Mouse (Mus musculus): ENCODE measurements around the gene Tle6. TPM values are rescaled to one million over a fixed set of nuclear protein-coding genes. Genes with fewer than 3 reads are reported as not detected.
A peak's percentile ranks its signal among the peaks of the same experiment; 100 is the strongest.

The Tle6 gene
- polyA plus RNA-seq, 1 experiment: 8.6 TPM

GRCm38 (mm10) chr10:81597137-81597950 lies 3.5 kb downstream of the Tle6 start:
- Histone ChIP-seq H3K4me3 (ENCODE audit: insufficient read depth, poor library complexity, severe bottlenecking) (no peak overlapping the region), H3K79me2 (ENCODE audit: control insufficient read depth, insufficient read depth) (no peaks in the 10 kb centered on the region), H3K36me3 (ENCODE audit: control insufficient read depth, insufficient read depth) (no peaks in the 10 kb centered on the region), H3ac (ENCODE audit: control insufficient read depth, insufficient read length, low read depth) (peak overlapping the region; percentile 35), H3K27me3 (ENCODE audit: control insufficient read depth, insufficient read depth, insufficient read length) (no peaks in the 10 kb centered on the region), H3K79me3 (ENCODE audit: low read depth) (no peaks in the 10 kb centered on the region)
- TF ChIP-seq CTCF (IDR thresholded peaks at IDR 0.05; ENCODE audit: control insufficient read depth, insufficient read depth, insufficient read length) (no peak), MYOG (IDR thresholded peaks at IDR 0.05; ENCODE audit: control insufficient read depth, extremely low read depth, insufficient read length) (no peak), CEBPB (IDR thresholded peaks at IDR 0.05; ENCODE audit: low read depth) (no peak), USF1 (IDR thresholded peaks at IDR 0.05; ENCODE audit: low read depth) (no peak)

GRCm38 (mm10) chr10:81596611-81597010 lies 4.3 kb downstream of the Tle6 start:
- H3K27me3 ChIP-seq (ENCODE audit: control insufficient read depth, insufficient read depth, insufficient read length): no peaks in the 10 kb centered on the region
- no peaks in the 10 kb centered on the region for H3K79me3 ChIP-seq (ENCODE audit: low read depth)
- no peak overlapping the region for H3ac ChIP-seq (ENCODE audit: control insufficient read depth, insufficient read length, low read depth)
- no peaks in the 10 kb centered on the region for H3K79me2 ChIP-seq (ENCODE audit: control insufficient read depth, insufficient read depth)
- TF ChIP-seq CEBPB (IDR thresholded peaks at IDR 0.05; ENCODE audit: low read depth) (peak; percentile 94), CTCF (IDR thresholded peaks at IDR 0.05; ENCODE audit: control insufficient read depth, insufficient read depth, insufficient read length) (no peak)
- H3K4me3 ChIP-seq (ENCODE audit: insufficient read depth, poor library complexity, severe bottlenecking): no peak overlapping the region
- no peaks in the 10 kb centered on the region for H3K36me3 ChIP-seq (ENCODE audit: control insufficient read depth, insufficient read depth)

- no peaks in the 10 kb centered on the region for H3K27me3 ChIP-seq (ENCODE audit: control insufficient read depth, insufficient read depth, insufficient read length)
Measured at GRCm38 (mm10) chr10:81595599-81595998, 5.3 kb downstream of the Tle6 start.

GRCm38 (mm10) chr10:81593935-81594334 lies 6.9 kb downstream of the Tle6 start:
- Histone ChIP-seq H3K79me3 (ENCODE audit: low read depth) (no peaks in the 10 kb centered on the region), H3ac (ENCODE audit: control insufficient read depth, insufficient read length, low read depth) (no peak overlapping the region), H3K27me3 (ENCODE audit: control insufficient read depth, insufficient read depth, insufficient read length) (no peaks in the 10 kb centered on the region), H3K79me2 (ENCODE audit: control insufficient read depth, insufficient read depth) (no peaks in the 10 kb centered on the region), H3K36me3 (ENCODE audit: control insufficient read depth, insufficient read depth) (no peaks in the 10 kb centered on the region), H3K4me3 (ENCODE audit: insufficient read depth, poor library complexity, severe bottlenecking) (no peak overlapping the region)
- TF ChIP-seq USF1 (IDR thresholded peaks at IDR 0.05; ENCODE audit: low read depth) (no peak), CTCF (IDR thresholded peaks at IDR 0.05; ENCODE audit: control insufficient read depth, insufficient read depth, insufficient read length) (no peak), MYOD1 (IDR thresholded peaks at IDR 0.05; ENCODE audit: control insufficient read depth, insufficient read length, low read depth) (no peak), FOSL1 (IDR thresholded peaks at IDR 0.05; ENCODE audit: insufficient read depth, low read length, poor library complexity, severe bottlenecking) (no peak), MAX (IDR thresholded peaks at IDR 0.05) (no peak), CEBPB (IDR thresholded peaks at IDR 0.05; ENCODE audit: low read depth) (no peak), MYOG (IDR thresholded peaks at IDR 0.05; ENCODE audit: control insufficient read depth, extremely low read depth, insufficient read length) (no peak)

More at GRCm38 (mm10) chr10:81595599-81595998, 5.3 kb downstream of the Tle6 start:
- Histone ChIP-seq H3K79me3 (ENCODE audit: low read depth) (no peaks in the 10 kb centered on the region), H3K36me3 (ENCODE audit: control insufficient read depth, insufficient read depth) (no peaks in the 10 kb centered on the region), H3K4me3 (ENCODE audit: insufficient read depth, poor library complexity, severe bottlenecking) (no peak overlapping the region), H3K79me2 (ENCODE audit: control insufficient read depth, insufficient read depth) (no peaks in the 10 kb centered on the region), H3ac (ENCODE audit: control insufficient read depth, insufficient read length, low read depth) (no peak overlapping the region)
- TF ChIP-seq CTCF (IDR thresholded peaks at IDR 0.05; ENCODE audit: control insufficient read depth, insufficient read depth, insufficient read length) (no peak), CEBPB (IDR thresholded peaks at IDR 0.05; ENCODE audit: low read depth) (no peak), FOSL1 (IDR thresholded peaks at IDR 0.05; ENCODE audit: insufficient read depth, low read length, poor library complexity, severe bottlenecking) (no peak), MAX (IDR thresholded peaks at IDR 0.05) (no peak), USF1 (IDR thresholded peaks at IDR 0.05; ENCODE audit: low read depth) (no peak), MYOG (IDR thresholded peaks at IDR 0.05; ENCODE audit: control insufficient read depth, extremely low read depth, insufficient read length) (no peak), MYOD1 (IDR thresholded peaks at IDR 0.05; ENCODE audit: control insufficient read depth, insufficient read length, low read depth) (no peak)

- TF ChIP-seq FOSL1 (IDR thresholded peaks at IDR 0.05; ENCODE audit: insufficient read depth, low read length, poor library complexity, severe bottlenecking): no peak
- no peak for TF ChIP-seq MYOG (IDR thresholded peaks at IDR 0.05; ENCODE audit: control insufficient read depth, extremely low read depth, insufficient read length)
- no peak for TF ChIP-seq MAX (IDR thresholded peaks at IDR 0.05)
- TF ChIP-seq CEBPB (IDR thresholded peaks at IDR 0.05; ENCODE audit: low read depth): no peak
- no peak for TF ChIP-seq CTCF (IDR thresholded peaks at IDR 0.05; ENCODE audit: control insufficient read depth, insufficient read depth, insufficient read length)
- TF ChIP-seq MYOD1 (IDR thresholded peaks at IDR 0.05; ENCODE audit: control insufficient read depth, insufficient read length, low read depth): no peak
- no peak for TF ChIP-seq USF1 (IDR thresholded peaks at IDR 0.05; ENCODE audit: low read depth)
- no peaks in the 10 kb centered on the region for H3K27me3 ChIP-seq (ENCODE audit: control insufficient read depth, insufficient read depth, insufficient read length)
- H3K79me2 ChIP-seq (ENCODE audit: control insufficient read depth, insufficient read depth): no peaks in the 10 kb centered on the region
- no peak overlapping the region for H3ac ChIP-seq (ENCODE audit: control insufficient read depth, insufficient read length, low read depth)
- no peak overlapping the region for H3K4me3 ChIP-seq (ENCODE audit: insufficient read depth, poor library complexity, severe bottlenecking)
- H3K79me3 ChIP-seq (ENCODE audit: low read depth): no peaks in the 10 kb centered on the region
- no peaks in the 10 kb centered on the region for H3K36me3 ChIP-seq (ENCODE audit: control insufficient read depth, insufficient read depth)
Measured at GRCm38 (mm10) chr10:81593223-81593622, 7.7 kb downstream of the Tle6 start.

GRCm38 (mm10) chr10:81592631-81593030 lies 8.2 kb downstream of the Tle6 start:
- no peaks in the 10 kb centered on the region for H3K79me3 ChIP-seq (ENCODE audit: low read depth)
- no peaks in the 10 kb centered on the region for H3K27me3 ChIP-seq (ENCODE audit: control insufficient read depth, insufficient read depth, insufficient read length)
- H3ac ChIP-seq (ENCODE audit: control insufficient read depth, insufficient read length, low read depth): no peak overlapping the region
- no peak overlapping the region for H3K4me3 ChIP-seq (ENCODE audit: insufficient read depth, poor library complexity, severe bottlenecking)
- H3K79me2 ChIP-seq (ENCODE audit: control insufficient read depth, insufficient read depth): no peaks in the 10 kb centered on the region
- TF ChIP-seq USF1 (IDR thresholded peaks at IDR 0.05; ENCODE audit: low read depth): no peak
- TF ChIP-seq MAX (IDR thresholded peaks at IDR 0.05): no peak
- no peak for TF ChIP-seq MYOG (IDR thresholded peaks at IDR 0.05; ENCODE audit: control insufficient read depth, extremely low read depth, insufficient read length)
- no peak for TF ChIP-seq CEBPB (IDR thresholded peaks at IDR 0.05; ENCODE audit: low read depth)
- no peak for TF ChIP-seq FOSL1 (IDR thresholded peaks at IDR 0.05; ENCODE audit: insufficient read depth, low read length, poor library complexity, severe bottlenecking)
- no peak for TF ChIP-seq MYOD1 (IDR thresholded peaks at IDR 0.05; ENCODE audit: control insufficient read depth, insufficient read length, low read depth)
- TF ChIP-seq CTCF (IDR thresholded peaks at IDR 0.05; ENCODE audit: control insufficient read depth, insufficient read depth, insufficient read length): no peak
- no peaks in the 10 kb centered on the region for H3K36me3 ChIP-seq (ENCODE audit: control insufficient read depth, insufficient read depth)

Data from C2C12 (cell line).